Mouse (Mus musculus): ENCODE measurements around the gene Dab2ip.

The Dab2ip gene

GRCm38 (mm10) chr2:35679812-35680672 is 122.0 kb downstream of the Dab2ip start:
- in situ Hi-C loops (cut with MboI, MseI) = no loop called here

DNA sequence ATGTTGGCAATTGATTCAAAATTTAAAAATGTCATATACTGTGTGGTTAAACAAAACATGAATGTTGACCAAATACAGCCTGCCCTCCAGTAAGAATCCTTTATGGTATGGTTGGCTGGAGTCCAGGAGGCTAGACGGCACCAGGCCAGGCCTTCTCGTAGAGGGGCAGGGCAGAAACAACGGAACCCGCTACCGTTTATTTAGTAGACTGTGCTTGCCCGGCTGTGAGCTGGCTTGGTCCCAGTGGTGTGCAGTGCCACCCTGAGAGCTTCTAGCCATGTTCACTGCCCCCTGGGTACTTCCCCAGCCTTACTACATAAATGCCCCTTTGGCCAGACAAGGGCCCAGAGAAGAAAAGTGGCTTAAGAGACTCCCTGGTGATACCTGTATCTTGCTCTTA is 122.8 kb downstream of the Dab2ip start:
- in situ Hi-C loops (cut with MboI, MseI) = no loop called here

DNA sequence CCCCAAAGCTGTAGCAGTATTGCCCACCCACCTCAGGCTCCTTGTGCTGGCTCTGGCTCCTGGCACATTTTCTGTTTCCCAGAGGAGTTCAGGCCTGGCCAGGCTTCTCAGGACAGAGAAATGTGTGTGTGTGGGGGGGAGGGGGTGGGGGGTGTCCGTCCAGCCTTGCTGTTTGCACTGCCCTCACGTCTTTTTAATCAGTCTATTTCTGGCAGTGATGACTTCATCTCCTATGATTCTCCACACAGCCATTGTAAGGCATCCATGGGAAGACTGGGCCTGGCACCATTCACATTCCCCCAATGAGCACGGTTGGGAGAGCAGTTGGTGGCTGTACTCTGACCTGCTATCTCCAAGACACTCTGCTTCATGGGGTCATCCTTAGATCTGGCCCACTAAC is 125.9 kb downstream of the Dab2ip start:
- in situ Hi-C loops (cut with MboI, MseI) = no loop called here

DNA sequence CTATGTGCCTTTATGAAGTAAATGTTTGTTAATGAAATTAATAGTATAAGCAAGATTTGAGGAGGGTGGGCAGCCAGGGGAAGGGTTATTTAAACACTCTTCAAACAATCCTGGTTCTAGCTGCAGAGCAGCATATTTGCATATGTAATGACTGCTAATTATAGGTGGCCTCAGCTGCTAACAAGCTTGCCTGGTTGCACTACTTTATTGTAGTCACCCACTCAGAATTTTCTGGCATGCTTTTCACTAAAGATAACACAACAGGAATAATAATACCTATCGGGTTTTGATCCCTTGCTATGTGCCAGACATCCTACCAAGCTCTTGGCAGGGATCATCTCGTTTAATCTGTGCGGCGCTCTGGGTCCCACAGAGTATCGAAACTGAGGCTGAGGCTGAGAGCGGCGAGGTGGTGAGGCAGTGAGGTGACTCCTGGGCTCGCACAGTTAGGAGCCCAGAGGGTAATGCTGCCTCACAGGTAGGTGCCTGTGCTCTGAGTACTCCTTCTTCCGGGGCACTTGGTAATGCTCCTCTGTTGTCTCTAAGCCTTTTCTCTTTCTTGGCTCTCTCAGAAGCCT is 126.8 kb downstream of the Dab2ip start:
- in situ Hi-C loops (cut with MboI, MseI) = no loop called here

DNA sequence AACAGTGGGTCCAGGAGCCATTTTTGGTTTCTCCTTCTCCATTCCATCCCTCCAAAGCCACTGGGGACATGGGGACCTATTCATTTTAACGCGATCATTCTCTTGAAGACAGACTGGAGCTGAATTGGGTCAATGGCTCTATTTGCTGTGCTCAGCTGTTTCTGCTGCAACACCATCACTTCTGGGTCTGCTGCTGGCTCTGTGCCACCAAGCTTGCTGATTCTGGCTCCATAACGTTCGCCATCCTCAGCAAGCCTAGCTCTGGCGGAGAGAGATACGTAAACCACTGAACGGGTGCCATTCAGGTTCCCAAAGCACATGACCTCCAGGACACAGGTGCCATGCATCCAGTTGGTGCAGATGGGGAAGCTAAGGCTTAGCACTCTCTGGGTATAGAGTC is 128.0 kb downstream of the Dab2ip start:
- in situ Hi-C loops (cut with MboI, MseI) = no loop called here

GRCm38 (mm10) chr2:35687557-35688070 is 129.5 kb downstream of the Dab2ip start:
- in situ Hi-C loops (cut with MboI, MseI) = no loop called here

- in situ Hi-C loops (cut with MboI, MseI) = no loop called here
Observed at GRCm38 (mm10) chr2:35688121-35688520, 130.1 kb downstream of the Dab2ip start.

DNA sequence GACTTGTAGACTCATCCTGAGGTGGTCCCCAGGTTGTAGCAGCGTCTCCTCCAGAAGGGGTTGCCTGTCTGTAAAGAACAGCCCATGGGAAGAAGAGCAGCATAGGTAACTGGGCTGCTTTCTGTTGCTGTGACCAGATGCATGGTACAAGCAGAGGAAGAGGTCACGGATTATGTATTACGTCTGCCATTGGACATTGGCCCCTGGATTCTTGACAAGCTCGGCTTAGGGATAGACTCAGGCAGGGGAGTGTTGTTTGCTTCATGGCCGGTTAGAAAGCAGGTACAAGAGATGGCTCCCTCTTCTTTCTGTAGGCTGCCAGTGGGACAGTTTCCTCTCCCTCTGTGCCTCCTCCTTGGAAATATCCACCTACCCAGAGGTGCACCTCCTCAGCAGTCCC is 130.5 kb downstream of the Dab2ip start:
- in situ Hi-C loops (cut with MboI, MseI) = no loop called here

- in situ Hi-C loops (cut with MboI, MseI) = no loop called here
Observed at GRCm38 (mm10) chr2:35689881-35690280, 131.8 kb downstream of the Dab2ip start.

- in situ Hi-C loops (cut with MboI, MseI) = no loop called here
Observed at GRCm38 (mm10) chr2:35691257-35692049, 133.4 kb downstream of the Dab2ip start.

DNA sequence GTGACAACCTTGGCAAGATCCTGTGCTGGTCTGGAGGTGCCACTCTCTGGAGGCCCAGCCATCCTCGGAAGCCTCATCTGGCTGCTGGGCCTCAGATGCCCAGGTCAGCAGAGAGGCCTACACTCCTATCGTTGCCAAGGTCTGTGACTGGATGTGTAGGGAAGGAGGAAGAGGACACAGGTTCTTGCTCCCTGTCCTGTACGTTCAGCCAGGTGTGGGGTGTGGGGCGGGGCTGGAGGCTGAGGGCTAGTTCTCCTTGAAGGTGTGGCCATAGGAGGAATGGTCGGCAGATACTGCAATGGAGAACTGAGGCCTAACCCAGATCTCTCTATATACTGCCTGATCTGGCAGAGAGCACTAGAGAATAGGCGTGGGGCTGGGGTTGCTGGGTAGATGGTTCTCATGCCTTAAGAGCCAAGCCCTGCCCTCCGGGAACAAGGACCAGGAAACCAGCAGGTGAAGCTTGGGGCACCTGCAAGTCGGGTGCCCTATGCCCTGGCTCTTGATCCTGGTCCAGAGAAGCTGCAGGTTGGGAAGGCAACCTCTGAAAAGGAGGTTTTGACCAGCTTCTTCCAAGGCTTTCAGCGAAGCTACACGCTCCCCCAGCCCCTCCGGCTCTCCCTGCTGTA is 134.3 kb downstream of the Dab2ip start:
- in situ Hi-C loops (cut with MboI, MseI) = no loop called here

GRCm38 (mm10) chr2:35693037-35693436 is 135.0 kb downstream of the Dab2ip start:
- in situ Hi-C loops (cut with MboI, MseI) = no loop called here

- in situ Hi-C loops (cut with MboI, MseI) = no loop called here
Observed at GRCm38 (mm10) chr2:35694111-35694510, 136.0 kb downstream of the Dab2ip start.

GRCm38 (mm10) chr2:35696193-35696541 is 138.1 kb downstream of the Dab2ip start:
- in situ Hi-C loops (cut with MboI, MseI) = no loop called here

DNA sequence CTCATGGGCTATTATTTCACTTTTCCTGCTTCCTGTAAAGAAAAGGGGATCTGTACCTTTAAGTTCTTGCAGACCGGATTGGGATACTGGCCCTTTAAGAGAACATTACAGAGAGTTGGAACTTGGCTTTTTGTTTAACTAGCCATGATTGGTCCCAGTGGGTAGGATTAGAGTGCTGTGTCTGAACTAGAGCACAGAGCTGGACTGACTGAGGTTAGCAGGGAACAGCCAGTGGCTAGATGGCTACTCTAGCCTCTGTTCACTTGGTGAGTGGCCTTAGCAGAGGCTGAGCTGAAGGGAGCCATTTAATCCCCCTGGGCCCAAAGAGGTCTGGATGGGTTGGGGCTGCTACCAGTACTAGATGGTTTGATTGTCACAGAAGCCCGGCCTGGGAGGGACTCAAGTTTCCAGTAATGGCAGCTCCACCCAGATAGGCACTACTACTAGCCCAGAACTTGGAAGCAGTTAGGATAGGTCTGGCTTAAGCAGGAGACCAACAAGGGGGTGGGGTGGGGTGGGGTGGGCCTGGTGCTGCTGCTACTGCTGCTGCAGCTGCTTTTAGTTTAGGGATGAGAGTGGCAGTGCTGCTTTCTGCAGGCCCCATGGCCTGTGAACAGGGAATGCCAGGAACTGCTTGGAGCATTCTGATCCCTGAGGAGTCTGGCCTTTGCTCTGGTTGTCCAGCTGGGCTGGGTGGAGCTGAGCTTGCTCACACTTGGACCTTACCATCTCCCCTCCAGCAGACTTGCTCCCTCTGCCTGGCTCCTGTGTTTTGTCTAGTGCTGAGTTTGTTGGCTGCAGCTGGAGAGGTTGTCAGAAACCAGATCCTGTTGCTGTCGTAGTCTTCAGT is 138.7 kb downstream of the Dab2ip start:
- in situ Hi-C loops (cut with MboI, MseI) = no loop called here

GRCm38 (mm10) chr2:35697768-35698167 is 139.7 kb downstream of the Dab2ip start:
- in situ Hi-C loops (cut with MboI, MseI) = no loop called here

DNA sequence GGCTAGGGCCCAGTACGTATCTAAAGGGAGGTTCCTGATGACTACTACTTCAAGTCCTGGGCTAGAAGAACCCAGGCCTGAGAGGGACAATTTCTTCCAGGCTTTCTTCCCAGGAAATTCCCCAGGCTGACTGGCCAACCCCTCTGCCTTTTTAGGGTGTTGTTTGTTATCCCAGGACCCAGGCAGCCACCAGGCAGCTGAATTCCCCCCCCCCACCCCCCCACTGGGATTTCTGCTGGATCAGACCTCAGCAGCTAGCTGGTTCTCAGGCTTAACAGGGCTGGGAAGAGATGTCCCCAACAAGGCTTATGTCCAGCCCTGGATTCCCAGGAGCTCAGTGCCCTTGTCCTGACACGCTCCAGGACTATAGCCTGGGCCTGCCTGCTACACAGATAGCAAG is 142.9 kb downstream of the Dab2ip start:
- in situ Hi-C loops (cut with MboI, MseI) = no loop called here

DNA sequence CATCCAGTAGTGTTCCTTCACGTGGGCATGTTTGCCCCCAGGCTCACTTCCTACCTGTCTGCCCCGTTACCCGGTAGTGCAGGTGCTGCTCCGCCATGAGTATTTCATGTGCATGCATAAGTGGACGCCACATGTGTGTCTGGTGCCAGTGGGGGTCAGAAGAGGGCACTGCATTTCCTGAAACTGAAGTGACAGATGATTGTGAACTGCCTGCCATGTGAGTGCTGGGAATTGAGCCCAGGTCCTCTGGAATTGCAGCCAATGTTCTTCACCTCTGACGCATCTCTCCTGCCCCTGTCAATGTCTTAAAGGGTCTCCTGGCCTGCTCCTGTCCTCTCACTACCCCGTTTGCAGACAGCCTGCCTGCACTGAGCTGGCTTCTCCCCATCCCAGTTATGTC is 143.9 kb downstream of the Dab2ip start:
- in situ Hi-C loops (cut with MboI, MseI) = no loop called here

GRCm38 (mm10) chr2:35702608-35703007 is 144.5 kb downstream of the Dab2ip start:
- in situ Hi-C loops (cut with MboI, MseI) = no loop called here

DNA sequence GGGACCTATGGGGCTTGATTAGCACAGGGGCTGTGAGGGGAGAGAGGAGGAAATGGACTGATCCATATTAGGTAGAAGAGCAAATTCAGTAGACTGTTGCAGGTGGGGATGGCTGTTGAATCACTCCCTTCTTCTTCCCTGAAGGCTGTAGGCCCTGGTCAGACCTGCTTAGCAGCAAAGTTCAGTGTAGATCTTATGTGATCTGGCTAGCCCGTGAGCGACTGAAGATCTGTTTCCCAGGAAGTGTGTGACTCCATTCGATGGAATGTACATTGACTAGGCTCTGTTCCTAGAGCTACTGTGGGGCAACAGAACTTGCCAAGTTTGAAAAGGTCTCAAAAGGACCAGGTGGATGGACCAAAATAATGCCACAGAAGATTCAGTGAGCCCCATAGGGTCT is 145.2 kb downstream of the Dab2ip start:
- in situ Hi-C loops (cut with MboI, MseI) = no loop called here

DNA sequence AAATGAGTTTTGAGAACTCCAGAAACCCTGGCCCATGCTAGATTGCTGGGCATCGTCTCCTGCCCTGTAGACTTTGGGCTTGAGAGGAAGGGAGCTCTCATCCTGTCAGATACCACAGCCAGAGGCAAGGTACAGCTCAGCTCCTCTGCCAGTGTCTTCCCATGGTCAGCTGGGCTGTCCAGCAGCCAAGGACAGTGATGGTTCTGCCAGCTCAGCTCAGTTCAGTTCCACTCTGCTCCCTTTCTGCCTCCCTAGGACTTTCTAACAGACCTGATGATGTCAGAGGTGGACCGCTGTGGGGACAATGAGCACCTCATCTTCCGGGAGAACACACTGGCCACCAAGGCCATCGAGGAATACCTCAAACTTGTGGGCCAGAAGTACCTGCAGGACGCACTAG is 154.5 kb downstream of the Dab2ip start:
- in situ Hi-C loops (cut with MboI, MseI) = no loop called here

All from regulatory T cell (primary cell).